Mouse (Mus musculus): ENCODE measurements at regions not wholly inside any gene's neighbourhood (a gene's known extent, or its start where the extent isn't known, plus 50 kb on each side); places are given as distances from the start of the nearest gene placed in this dataset. TPM values are rescaled to one million over a fixed set of nuclear protein-coding genes. Genes with fewer than 3 reads are reported as not detected.

DNA sequence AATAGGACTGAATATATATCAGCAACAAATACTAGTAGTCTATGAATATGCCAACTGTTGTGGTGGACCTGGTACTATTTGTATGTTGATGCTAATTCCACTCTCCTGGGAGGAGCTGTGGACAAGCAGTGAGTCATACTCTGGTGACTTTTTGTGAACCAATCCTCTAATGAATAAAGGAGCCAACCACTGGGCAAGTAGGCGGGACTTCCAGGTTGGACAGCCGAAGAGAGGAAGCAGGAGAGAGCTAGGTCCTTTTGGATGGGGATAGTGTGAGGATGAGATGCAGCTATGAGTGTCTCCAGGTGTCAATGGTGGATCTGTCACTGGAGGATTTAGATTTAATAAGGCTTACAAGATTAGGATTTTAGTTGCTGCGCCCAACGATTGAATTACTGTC, 64.8 kb upstream of the Med14 start:
- Histone ChIP-seq H3K9me3 (ENCODE audit: control insufficient read depth, low read length) (no peaks in the 10 kb centered on the region), H3K27me3 (ENCODE audit: control insufficient read depth, insufficient read depth, low read length) (no peaks in the 10 kb centered on the region), H3K4me2 (replicated peaks) (no peak overlapping the region), H3K36me3 (replicated peaks; ENCODE audit: control insufficient read depth, insufficient read depth) (no peaks in the 10 kb centered on the region), H3K27ac (no peak overlapping the region), H3K4me3 (replicated peaks; ENCODE audit: low read length) (no peak overlapping the region), H3K9ac (no peak overlapping the region), H3K4me1 (replicated peaks; ENCODE audit: control insufficient read depth, insufficient read depth, low read length) (no peaks in the 10 kb centered on the region)
- 90% methylated on average over 4 of the region's 4 CpGs for WGBS
- DNase-seq (ENCODE audit: low spot score), result no peak
- no peak for ATAC-seq (ENCODE audit: low FRiP score)

DNA sequence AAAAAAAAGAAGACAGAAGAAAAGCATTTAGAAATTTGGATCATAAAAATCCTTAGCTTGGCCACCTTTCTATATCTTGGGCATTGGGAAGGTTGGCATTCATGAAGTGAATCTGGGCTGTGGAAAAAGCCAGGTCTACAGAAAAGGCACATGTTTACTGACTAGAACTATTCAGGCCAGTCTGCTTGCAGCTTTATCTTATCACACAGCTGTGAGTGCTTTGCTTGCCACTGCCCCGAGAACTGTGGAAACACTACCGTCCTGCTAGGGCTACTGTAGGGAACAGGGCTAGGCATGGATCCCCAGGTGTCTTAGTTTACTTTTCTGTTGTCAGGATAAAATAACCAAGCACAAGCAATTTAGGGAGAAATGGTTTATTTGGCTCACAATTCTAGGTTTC, 63.4 kb upstream of the Med14 start:
- WGBS, result 88% methylated on average over 2 of the region's 2 CpGs
- no peaks in the 10 kb centered on the region for H3K4me1 ChIP-seq (replicated peaks; ENCODE audit: control insufficient read depth, insufficient read depth, low read length)
- no peak overlapping the region for H3K27ac ChIP-seq
- H3K4me3 ChIP-seq (replicated peaks; ENCODE audit: low read length), result no peak overlapping the region
- DNase-seq (ENCODE audit: low spot score) (no peak), ATAC-seq (ENCODE audit: low FRiP score) (no peak)
- H3K4me2 ChIP-seq (replicated peaks), result no peak overlapping the region
- no peak overlapping the region for H3K9ac ChIP-seq
- H3K36me3 ChIP-seq (replicated peaks; ENCODE audit: control insufficient read depth, insufficient read depth), result no peaks in the 10 kb centered on the region
- H3K27me3 ChIP-seq (ENCODE audit: control insufficient read depth, insufficient read depth, low read length), result no peaks in the 10 kb centered on the region
- H3K9me3 ChIP-seq (ENCODE audit: control insufficient read depth, low read length), result no peaks in the 10 kb centered on the region

DNA sequence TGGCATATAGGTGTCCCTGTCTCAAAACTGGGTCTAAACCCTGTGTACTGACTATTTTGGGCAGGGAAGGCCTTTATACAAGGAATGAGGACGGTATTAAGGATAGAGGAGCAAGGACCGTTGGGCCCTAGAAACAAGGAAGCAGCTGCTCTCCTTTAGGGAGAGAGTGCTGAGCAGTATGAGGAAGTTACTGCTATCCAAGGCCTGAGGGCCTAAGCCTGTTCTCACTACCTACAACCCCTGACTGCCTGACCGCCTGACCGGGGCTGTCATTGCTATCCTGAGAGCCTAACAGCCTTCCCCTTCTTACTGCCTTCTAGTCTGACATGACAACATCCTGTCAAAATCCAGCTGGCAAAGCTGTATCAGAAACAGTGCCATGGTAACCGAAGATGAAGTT, 62.6 kb upstream of the Med14 start:
- DNase-seq (ENCODE audit: low spot score) (no peak), ATAC-seq (ENCODE audit: low FRiP score) (no peak)
- Histone ChIP-seq H3K4me2 (replicated peaks) (no peak overlapping the region), H3K27me3 (ENCODE audit: control insufficient read depth, insufficient read depth, low read length) (no peaks in the 10 kb centered on the region), H3K27ac (no peak overlapping the region), H3K9ac (no peak overlapping the region), H3K4me1 (replicated peaks; ENCODE audit: control insufficient read depth, insufficient read depth, low read length) (no peaks in the 10 kb centered on the region), H3K9me3 (ENCODE audit: control insufficient read depth, low read length) (no peaks in the 10 kb centered on the region), H3K4me3 (replicated peaks; ENCODE audit: low read length) (no peak overlapping the region), H3K36me3 (replicated peaks; ENCODE audit: control insufficient read depth, insufficient read depth) (no peaks in the 10 kb centered on the region)
- 87% methylated on average over 5 of the region's 5 CpGs for WGBS

DNA sequence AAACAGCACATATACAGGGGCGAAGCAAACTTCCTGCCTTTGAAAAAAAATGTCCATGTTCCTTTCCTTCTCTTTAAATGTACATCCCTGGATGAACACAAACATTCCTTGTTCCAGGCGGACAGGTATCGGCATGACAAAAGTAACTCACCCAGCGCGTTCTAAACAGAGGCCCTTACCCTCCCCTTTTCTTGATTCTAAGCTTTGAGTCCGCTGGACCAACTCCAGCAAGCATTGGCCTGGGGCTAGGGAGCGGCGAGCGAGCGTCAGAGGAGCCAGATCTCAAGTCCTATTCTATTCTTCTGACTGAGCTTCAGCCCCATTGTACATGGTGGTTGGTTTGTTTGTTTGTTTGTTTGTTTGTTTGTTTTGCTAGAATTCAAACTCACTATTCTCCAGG, 60.9 kb upstream of the Med14 start:
- Histone ChIP-seq H3K27me3 (ENCODE audit: control insufficient read depth, insufficient read depth, low read length) (no peaks in the 10 kb centered on the region), H3K36me3 (replicated peaks; ENCODE audit: control insufficient read depth, insufficient read depth) (no peaks in the 10 kb centered on the region), H3K9ac (no peak overlapping the region), H3K9me3 (ENCODE audit: control insufficient read depth, low read length) (no peaks in the 10 kb centered on the region), H3K27ac (no peak overlapping the region), H3K4me2 (replicated peaks) (no peak overlapping the region), H3K4me3 (replicated peaks; ENCODE audit: low read length) (no peak overlapping the region), H3K4me1 (replicated peaks; ENCODE audit: control insufficient read depth, insufficient read depth, low read length) (no peaks in the 10 kb centered on the region)
- DNase-seq (ENCODE audit: low spot score) (no peak), ATAC-seq (ENCODE audit: low FRiP score) (no peak)
- 72% methylated on average over 10 of the region's 10 CpGs for WGBS

DNA sequence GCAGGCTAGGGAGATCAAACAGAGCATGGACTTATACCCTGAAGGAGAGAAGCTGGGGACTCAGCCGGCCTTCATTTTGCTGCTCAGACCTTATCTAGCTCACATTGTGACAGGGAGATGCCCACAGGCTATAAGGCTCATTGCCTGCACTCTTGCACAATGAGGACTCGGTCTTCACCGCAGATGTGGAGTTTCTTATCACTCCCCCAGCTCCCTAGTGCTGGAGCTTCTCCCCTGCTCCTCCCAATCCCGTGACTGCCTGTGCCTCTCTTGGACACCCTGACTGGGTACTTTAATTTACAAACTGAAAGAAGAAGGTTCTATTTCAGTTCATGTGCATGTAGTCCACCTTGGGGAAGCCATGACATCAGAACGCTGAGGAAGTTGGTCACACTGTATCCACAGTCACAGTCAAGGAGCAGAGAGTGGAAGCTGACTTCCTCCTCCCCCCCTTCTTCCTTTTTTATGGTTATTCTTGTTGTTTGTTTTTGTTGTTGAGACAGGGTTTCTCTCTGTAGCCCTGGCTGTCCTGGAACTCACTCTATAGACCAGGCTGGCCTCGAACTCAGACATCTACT, 51.3 kb upstream of the Med14 start:
- Histone ChIP-seq H3K27ac (no peak overlapping the region), H3K27me3 (ENCODE audit: control insufficient read depth, insufficient read depth, low read length) (no peaks in the 10 kb centered on the region), H3K4me2 (replicated peaks) (no peak overlapping the region), H3K9me3 (ENCODE audit: control insufficient read depth, low read length) (no peaks in the 10 kb centered on the region), H3K36me3 (replicated peaks; ENCODE audit: control insufficient read depth, insufficient read depth) (no peaks in the 10 kb centered on the region), H3K4me3 (replicated peaks; ENCODE audit: low read length) (no peak overlapping the region), H3K9ac (no peak overlapping the region), H3K4me1 (replicated peaks; ENCODE audit: control insufficient read depth, insufficient read depth, low read length) (no peaks in the 10 kb centered on the region)
- DNase-seq (ENCODE audit: low spot score) (no peak), ATAC-seq (ENCODE audit: low FRiP score) (no peak)
- WGBS, result 88% methylated on average over 6 of the region's 6 CpGs

Small RNA genes lying in the stretch of these regions (microRNA-seq; reads per million reads assigned to microRNA genes)
- not detected for gene Gm25063

All from hindbrain, embryonic 14.5 days (tissue).